Mouse (Mus musculus): ENCODE results near the gene Odf2l.

DNA sequence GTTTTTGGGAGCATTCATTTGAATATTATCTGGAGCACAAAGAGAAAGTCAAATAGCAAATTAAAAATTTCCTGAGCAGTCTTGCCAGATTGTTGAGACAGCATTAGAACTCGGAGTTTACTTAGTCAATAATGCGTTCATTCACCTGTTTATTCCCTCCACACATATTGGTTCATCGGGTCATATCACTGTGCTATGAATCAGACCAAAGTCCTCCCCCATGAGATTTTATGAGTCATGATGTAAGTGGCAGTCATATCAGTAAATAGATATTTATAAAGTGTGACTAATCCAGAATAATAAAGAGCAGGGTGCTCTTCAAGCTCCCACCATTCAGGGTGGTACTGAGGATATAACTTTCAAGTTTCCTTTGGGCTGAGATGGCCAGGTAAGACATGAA is 46.0 kb upstream of the Odf2l start:
- TF ChIP-seq CTCF (IDR thresholded peaks at IDR 0.05; ENCODE audit: insufficient read depth, low read depth, low read length) = no peak
- no peak for TF ChIP-seq POLR2A (IDR thresholded peaks at IDR 0.05; ENCODE audit: insufficient read depth, low read depth, low read length)
